Mouse (Mus musculus): ENCODE results near the gene Pigb. TPM values are rescaled to one million over a fixed set of nuclear protein-coding genes. Genes with fewer than 3 reads are reported as not detected.

The Pigb gene
- total RNA-seq, 2 experiments from 2014 or later, result 2.2 to 2.5 TPM

DNA sequence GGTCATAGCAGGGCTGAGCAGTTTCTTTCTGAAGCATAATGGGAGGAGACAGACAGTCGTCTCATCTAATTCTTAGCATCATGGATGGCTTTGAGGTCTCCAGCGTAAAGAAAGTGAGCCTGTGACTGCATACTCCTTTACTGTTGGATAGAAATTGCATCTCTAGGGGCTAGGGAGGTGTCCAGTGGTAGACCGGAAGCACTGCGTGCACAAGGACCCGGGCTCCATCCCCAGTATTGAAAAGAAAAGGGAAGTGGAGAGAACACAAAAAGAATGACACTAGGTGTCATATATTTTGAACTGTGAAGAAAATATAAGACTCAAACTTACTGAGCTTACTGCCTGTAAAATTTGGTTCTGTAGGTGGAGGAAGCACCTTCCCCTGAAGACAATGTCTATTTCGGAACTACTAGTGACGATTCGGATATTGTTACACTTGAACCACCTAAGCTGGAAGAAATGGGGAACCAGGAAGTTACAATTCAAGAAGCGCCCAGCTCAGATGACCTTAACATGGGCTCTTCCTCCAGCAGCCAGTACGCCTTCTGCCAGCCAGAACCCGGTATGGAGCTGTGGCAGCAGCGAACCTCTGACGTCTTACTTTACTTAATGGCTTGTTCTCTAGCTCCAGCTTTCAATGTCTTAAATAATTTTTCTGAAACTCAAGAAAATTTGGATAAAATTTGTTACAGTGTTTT is 38.7 kb downstream of the Pigb start:
- no peak for DNase-seq (ENCODE audit: low spot score)
- intact Hi-C loops (cut with DNase I), result no loop called here

DNA sequence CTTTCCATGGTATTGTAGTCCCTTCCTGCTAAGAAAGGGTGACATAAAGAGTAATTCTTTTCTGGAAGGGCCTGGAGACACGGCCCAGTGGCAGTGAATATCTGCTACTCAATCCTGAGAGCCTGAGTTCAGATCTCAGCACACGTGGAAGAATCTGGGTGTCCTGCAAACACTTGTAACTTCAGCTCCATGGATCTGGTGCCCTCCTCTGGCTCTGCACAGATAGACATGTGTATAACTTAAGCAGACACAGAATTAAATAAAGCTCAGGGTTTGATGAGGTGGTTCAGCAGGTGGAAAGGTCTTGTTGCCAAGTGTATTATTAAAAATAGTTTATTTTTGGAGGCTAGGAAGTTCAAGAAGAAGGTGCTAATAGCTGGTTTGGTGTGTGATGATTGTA is 39.7 kb downstream of the Pigb start:
- intact Hi-C loops (cut with DNase I), result no loop called here
- no peak for DNase-seq (ENCODE audit: low spot score)

DNA sequence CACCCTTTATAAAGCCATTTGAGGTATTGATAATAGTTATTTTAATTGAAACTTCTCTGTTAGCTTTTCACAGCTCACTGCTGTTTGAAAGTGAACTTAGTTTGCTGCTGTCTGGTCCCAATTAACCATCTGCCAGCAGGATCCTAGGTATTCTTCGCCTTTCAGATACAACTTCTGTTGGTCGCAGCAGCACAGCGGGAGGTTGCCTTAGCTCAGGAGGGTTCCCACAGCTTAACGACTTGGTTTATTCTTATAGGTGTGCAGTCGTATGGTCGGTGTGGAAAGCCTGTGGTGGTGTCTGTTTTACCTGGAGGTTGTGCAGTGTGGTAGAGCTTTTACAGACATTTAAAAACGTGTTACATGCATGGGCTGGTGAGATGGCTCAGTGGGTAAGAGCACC is 43.4 kb downstream of the Pigb start:
- DNase-seq (ENCODE audit: low spot score), result no peak
- intact Hi-C loops (cut with DNase I), result no loop called here

DNA sequence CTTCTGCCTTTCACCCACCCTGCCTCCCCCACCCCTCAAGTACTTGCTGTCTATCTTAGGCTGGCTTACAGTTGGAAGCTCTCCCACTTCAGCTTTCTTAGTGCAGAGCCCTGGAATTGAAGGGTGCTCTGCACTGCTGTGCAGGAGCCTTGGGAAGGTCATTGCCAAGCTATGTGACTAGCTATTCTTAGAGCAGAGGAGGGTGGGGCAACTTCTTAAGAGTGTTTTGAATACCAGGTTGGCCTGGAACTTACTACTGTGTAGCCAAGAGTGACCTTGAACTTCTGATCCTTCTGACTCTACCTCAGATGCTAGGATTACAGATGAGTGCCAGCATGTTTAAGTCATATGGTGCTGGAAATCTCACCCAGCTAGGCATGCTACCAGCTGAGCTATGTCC is 44.0 kb downstream of the Pigb start:
- intact Hi-C loops (cut with DNase I), result no loop called here
- no peak for DNase-seq (ENCODE audit: low spot score)

DNA sequence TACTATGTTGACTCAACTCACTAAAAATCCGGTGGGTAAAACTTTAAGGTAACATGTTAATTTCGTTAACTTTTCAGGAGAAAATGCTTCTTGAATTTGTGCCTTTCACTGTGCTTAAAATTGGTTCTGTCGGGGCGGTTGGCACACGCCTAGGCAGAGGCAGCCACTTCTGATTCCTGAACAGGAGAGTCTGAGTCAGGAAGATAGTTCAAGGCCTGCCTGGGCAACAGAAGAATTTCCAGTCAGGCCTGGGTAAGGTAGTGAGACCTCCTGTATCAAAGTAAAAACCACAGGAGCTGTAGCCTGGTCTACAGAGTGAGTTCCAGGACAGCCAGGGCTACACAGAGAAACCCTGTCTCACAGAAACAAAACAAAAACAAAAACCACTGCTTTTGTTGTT is 47.6 kb downstream of the Pigb start:
- intact Hi-C loops (cut with DNase I), result no loop called here
- DNase-seq (ENCODE audit: low spot score), result no peak

DNA sequence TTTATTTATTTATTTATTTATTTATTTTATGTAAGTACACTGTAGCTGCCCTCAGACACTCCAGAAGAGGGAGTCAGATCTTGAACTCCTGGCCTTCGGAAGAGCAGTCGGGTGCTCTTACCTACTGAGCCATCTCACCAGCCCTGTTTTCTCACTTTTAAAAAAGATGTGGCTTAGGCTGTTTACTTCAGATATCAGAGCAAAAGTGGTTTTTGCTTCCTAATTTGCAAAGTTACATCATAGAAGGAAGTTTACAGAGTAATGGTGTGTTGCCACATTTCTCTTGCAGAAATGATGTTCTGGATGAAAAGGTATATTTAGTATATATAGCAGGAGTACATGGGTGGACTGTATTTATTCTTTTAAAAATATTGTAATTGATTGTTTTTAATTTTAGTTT is 48.8 kb downstream of the Pigb start:
- intact Hi-C loops (cut with DNase I), result no loop called here
- DNase-seq (ENCODE audit: low spot score), result no peak

DNA sequence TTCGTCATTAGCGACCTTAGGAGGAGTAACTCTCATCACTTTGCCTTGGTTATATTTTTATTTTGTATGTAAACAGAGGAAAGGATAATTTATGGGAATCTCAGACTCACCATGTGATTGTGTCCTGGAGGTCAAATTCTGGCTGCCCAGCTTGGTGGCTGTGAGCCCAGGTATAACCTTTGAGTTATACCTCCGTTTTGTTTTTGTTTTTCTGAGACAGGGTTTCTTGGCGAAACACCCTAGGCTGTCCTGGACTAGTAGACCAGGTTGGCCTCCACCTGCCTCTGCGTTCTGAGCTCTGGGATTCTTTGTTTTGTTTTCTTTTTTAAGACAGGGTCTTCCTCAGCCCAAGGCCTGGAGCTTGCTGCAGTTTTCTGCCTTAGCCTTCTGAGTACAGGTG is 51.5 kb downstream of the Pigb start:
- DNase-seq (ENCODE audit: low spot score), result no peak
- intact Hi-C loops (cut with DNase I), result no loop called here

DNA sequence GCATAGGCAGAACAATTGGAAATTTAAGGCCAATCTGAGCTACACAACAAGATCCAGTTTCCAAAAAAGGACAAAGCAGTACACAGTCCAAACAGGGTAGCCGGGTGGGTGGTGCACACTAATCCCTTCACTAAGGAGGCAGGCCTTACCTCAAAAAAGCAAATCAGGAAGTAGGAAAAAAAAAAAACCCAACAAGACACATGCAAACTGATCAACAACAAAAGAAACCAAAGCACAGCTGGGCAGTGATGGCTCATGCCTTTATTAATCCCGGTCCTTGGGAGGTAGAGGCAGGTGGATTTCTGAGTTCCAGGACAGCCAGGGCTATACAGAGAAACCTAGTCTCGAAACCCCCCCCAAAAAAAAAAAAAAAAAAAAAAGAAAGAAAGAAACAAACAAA is 52.5 kb downstream of the Pigb start:
- intact Hi-C loops (cut with DNase I), result loop anchor here (2.0 kb wide), 1 partner anchor 51 kb away; no protein-coding TSS in a partner anchor
- DNase-seq (ENCODE audit: low spot score), result no peak

DNA sequence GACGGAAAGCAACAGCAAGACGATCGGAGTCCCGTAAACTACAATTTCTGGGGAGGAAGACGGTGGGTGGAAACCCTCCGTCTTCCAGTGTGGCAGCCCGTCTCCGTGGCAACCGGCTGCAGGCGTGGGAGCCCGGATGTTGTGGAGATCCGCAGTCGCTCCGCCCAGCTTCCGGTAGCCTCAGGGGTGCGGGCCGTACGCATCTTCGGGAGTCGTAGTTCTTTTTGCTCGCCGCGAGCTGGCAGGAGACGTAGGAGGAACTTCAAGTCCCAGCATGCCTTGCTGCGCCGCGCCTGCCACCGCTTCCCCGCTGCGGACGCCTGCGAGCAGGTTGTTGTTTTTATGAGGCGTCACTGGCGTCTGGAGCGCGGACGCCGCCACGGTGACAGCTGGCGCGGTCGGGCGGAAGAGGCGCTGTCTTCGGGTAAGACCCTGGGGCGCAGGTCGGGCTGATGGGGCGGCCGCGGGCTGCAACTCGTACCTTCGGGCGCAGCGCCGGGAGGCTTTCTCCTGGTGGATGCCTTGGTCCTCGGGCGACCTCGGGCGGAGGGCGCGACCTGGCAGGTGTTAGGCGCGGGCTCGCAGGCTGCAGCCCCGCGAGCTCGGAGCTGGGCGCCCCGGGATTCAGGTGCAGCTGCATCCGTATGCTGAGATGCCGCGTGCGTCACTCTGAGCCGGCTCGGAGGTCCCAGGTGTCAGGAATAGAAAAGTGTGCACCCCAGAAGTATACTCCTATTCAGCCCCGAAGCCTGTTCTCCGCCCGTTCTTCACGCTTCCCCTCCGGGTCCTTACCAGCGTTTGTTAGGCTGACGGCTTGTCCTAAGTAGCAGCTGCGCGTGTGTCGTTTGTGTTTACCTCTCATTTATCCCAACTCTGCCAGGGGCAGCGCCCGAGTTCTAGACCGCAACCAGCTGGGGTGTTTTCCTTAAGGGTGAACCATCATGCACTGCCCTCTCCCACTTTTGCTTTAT is 54.6 kb downstream of the Pigb start, which contains the start of the genes Ccpg1os and Ccpg1:
Gene Ccpg1os, minus strand, starts transcription at position 133 of the 971 bp plus-strand sequence.
Gene Ccpg1, plus strand, starts transcription at position 180 of the 971 bp plus-strand sequence.
- intact Hi-C loops (cut with DNase I), result loop anchor here (2.0 kb wide), 1 partner anchor 53 kb away; no protein-coding TSS in a partner anchor
- peak; percentile 95 for DNase-seq (ENCODE audit: low spot score)

DNA sequence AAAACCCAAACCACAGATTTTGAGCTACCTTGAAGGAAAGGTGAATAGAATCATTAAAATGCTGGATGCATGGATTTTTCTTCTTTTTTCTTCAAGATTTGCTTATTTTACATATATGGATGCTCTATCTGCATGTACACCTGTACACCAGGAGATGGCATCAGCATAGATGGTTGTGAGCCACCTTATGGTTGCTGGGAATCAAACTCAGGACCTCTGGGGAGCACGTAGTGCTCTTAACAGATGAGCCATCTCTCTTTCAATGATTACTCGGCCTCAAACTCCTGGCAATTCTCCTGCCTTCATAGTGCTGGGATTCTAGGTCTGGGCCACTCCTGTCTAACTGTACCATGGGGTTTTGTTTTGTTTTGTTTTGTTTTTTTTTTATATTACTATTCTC is 57.1 kb downstream of the Pigb start:
- DNase-seq (ENCODE audit: low spot score), result no peak
- intact Hi-C loops (cut with DNase I), result no loop called here

DNA sequence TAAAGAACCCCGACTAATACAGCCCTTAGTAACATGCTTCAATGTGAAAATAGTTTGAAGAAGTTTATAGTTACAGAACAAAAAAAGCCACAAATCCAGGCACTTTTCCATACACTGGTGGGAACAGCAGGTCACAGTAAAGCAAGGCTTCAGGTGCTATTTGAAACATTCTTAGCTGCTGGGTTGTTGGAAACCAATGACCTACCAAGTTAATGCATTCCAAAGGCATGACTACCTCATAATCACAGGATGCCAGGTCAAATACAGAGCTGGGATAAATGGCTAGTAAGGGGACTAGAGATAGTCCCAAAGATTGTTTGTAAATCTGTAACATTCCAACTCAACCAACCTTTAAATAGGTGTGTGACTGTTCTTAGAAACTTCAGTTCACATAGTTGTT is 64.9 kb downstream of the Pigb start:
- no peak for DNase-seq (ENCODE audit: low spot score)
- intact Hi-C loops (cut with DNase I), result no loop called here

DNA sequence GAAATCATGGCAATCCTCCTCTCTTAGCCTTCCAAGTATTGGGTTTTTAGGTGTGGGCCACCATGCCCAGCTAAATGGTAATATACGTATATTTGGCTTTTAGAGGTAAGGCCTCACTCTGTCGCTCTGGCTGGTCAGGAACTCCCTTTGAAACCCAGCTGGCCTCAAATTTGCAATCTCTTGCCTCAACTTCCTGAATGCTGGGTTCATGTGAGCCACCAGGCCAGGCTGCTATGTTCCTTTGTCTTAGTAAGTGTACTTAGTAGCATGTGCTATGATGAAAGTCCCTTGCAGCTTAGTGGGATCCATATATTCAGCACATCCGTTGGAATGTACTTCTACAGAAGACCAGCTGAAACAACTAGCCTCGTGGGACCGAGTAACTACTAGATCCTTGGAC is 65.4 kb downstream of the Pigb start:
- DNase-seq (ENCODE audit: low spot score), result no peak
- intact Hi-C loops (cut with DNase I), result no loop called here

DNA sequence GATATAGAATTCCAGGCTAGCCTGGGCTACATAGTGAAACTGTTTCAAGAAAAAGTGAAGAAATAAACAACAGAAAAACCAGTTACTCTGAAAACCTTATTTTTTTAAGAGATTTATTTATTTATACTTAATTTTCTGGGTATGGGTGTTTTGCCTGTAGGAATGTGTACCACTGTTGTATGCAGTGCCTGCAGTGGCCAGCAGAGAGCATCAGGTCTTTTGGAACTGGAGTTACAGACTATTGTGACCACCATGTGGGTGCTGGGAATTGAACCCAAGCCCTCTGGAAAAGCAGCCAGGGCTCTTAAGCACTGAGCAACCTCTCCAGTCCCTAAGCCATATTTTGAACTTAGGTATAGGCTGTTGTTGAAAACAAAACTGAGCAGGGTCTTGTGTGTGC is 67.2 kb downstream of the Pigb start:
- no peak for DNase-seq (ENCODE audit: low spot score)
- intact Hi-C loops (cut with DNase I), result no loop called here

DNA sequence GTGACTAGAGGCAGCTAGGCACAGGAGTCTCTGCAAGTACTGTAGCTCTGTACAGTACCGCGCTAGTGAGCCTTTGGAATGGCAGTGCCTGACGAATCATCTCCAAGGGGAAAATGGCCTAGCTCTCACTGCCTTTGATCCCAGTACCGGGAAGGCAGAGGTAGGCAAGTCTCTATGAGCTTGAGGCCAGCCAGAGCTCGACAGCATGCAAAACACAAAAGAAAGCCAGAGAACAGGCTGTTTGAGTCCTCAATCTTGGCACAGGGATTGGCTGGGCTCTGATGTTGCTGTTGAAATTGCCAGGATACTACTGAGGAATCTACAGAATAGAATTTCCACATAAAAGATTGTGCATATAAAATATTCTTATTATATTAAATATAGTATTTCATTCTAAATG is 67.7 kb downstream of the Pigb start:
- intact Hi-C loops (cut with DNase I), result no loop called here
- no peak for DNase-seq (ENCODE audit: low spot score)

DNA sequence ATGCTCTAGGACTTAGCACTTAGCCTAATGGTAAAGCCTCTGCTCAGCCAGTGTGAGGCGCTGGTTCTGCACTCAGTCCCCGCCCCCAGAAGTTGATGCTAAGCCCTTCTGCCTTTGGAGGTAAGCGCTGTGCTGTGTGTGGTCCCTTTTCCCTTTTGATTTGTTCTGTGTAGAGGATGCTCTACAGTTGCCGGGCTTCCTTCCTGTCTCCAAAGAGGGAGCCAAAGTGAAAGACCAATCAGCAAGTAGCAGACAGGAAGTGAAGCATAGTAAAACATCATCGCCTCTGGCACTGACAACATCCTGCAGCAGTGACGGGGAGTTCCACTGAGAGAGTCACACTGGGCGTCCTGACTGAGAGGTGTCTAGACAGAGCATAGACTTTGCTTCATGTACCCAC is 70.3 kb downstream of the Pigb start:
- DNase-seq (ENCODE audit: low spot score), result no peak

DNA sequence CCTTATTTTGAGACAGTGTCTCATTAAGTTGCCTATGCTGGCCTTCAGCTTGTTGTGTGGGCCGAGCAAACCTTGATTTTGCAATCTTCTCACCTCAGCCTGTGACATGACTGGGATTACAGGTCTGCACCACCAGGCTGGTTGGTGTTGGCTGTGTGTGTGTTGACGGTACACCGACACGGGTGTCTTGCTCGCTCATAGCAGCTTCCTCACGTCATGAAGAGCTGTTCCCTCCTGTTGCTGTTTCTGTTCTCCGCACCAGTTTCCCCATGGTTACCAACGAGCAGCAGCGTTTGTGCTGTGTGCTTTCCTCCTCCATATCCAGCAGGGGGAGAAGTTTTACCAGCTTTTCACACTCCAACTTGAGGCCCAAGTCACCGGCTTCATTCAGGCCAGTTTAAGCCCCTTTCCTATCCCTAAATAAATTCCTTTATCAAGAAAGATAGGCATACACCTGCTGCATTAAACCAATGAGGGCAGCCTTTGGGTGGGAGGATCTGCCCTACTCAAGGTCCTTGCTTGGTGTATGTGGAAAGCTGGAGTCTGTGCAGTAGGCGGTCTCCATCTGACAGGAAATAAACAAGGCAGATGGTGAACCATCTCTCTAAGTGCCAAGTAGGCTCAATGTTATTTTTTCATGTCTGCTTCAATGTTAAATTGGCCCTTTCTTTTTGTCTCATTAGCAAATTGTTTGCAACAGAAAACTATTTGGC is 71.7 kb downstream of the Pigb start:
- peak; percentile 12 for DNase-seq (ENCODE audit: low spot score)
- intact Hi-C loops (cut with DNase I), result loop anchor here (2.0 kb wide), 1 partner anchor 122 kb away; no protein-coding TSS in a partner anchor

More for the DNA sequence above, 70.3 kb downstream of the Pigb start:
- intact Hi-C loops (cut with DNase I), result loop anchor here (2.0 kb wide), 1 partner anchor 121 kb away; no protein-coding TSS in a partner anchor

DNA sequence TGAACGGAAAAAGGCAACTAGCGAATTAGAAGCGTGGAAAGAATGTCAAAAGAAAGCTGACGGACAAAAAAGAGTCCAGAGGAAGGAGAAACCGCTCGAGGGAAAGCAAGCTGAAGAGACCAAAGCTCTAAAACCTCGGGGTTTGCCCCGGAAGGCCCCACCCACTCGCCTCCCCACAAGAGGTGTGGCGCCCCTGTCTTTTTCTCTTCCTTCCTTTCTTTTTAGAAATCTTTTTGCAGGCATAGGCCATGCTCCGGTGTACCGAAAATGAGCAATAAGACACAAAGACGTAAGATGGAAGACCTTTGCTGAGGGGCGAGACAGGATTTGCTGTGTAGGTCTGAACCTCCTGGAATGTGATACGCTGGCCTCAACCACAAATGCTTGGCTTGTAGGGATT is 78.2 kb downstream of the Pigb start:
- intact Hi-C loops (cut with DNase I), result no loop called here
- DNase-seq (ENCODE audit: low spot score), result no peak

DNA sequence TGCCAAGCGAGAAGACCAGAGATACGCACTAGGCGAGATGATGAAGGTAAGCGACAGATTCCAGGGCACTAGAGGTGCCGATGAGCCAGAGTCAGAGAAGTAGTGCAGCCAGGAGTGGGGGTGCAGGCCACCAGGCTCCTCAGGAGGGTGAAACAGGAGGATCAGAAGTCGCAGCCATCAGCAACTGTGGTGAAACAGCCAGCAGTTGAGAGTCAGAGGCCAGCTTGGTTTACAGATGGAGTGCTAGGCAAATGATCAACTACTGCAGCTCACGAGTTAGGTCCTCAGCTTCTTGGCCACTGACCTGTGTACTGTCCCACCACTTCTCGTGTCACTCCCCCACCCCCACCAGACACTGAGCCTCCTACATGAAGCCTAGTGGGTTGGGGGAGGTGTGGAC is 78.8 kb downstream of the Pigb start:
- no peak for DNase-seq (ENCODE audit: low spot score)
- intact Hi-C loops (cut with DNase I), result no loop called here

DNA sequence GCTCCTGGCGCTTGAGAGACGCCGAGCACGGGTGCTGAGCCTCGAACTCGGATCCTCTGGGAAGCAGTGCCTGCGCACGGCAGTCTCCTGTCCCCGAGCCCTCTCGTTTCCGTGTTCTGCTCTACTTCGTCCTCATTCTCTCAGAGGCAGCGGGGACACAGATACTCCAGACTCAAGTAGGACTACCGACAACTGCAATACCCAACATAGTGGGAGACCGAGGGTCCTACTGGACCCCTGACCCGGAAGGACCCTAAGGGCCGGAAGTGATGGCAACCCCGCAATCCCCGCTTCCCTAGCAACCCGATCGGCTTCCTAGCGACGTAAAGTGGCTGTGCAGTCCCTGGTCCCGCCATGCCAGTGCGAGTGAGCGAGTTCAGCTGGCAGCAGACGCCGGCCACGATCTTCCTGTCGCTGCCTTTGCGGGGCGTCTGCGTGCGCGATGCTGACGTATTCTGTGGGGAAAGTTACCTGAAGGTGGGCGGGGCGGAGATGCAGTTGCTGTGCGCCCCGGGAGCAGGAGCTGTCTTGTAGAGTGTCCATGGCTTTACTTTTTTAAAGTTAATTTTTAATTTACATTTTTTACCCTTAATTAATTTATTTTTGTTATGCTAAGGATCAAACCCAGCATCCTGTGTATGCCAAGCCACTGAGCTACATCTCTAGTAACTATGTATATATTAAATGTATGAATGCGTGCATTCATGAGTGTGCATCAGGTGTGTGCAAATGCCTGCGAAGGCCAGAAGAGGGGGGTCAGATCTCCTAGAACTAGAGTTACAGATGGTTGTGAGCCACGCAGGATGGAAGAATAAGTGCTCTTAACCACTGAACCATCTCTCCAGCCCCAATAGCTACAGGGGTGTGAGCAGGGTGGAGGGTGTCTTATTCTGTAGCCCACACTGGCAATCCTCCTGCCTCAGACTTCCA is 81.4 kb downstream of the Pigb start, which contains the start of the genes Dyx1c1 and Gm44503:
Gene Dyx1c1, plus strand, starts transcription at position 265 of the 930 bp plus-strand sequence.
Gene Gm44503, plus strand, starts transcription at position 332 of the 930 bp plus-strand sequence.
- intact Hi-C loops (cut with DNase I), result no loop called here
- peak; percentile 52 for DNase-seq (ENCODE audit: low spot score)

Measured in heart, postnatal 25 days (tissue).